Mouse (Mus musculus): ENCODE data around the gene Vmn1r193.
"Not testable (repeated sequence)": the region's sequence is repeated elsewhere in the genome, so short reads cannot be mapped to it uniquely, and the experiment has no call there.

Vmn1r193 gene

GRCm38 (mm10) chr13:22223060-22223459 lies at the start of gene Vmn1r193:
Vmn1r193 (minus strand) TSS chr13:22223160.
- not testable (repeated sequence) for DNase-seq (ENCODE audit: low read depth, low spot score)

- no peak for DNase-seq (ENCODE audit: low read depth, low spot score)
These were observed 48.8 kb upstream of the Vmn1r193 start for GRCm38 (mm10) chr13:22271721-22272120.

GRCm38 (mm10) chr13:22270222-22270621 lies 47.3 kb upstream of the Vmn1r193 start, which contains the start of gene Vmn1r195:
Vmn1r195 (plus strand) TSS chr13:22270522.
- not testable (repeated sequence) for DNase-seq (ENCODE audit: low read depth, low spot score)

GRCm38 (mm10) chr13:22243915-22244314 lies 21.0 kb upstream of the Vmn1r193 start, which contains the start of gene Vmn1r194:
Vmn1r194 (plus strand) TSS chr13:22244215.
- DNase-seq (ENCODE audit: low read depth, low spot score): no peak

GRCm38 (mm10) chr13:22192756-22193155 lies 30.2 kb downstream of the Vmn1r193 start:
- DNase-seq (ENCODE audit: low read depth, low spot score): not testable (repeated sequence)

GRCm38 (mm10) chr13:22191041-22191440 lies 31.9 kb downstream of the Vmn1r193 start, which contains the start of gene Vmn1r192:
Vmn1r192 (minus strand) TSS chr13:22191141.
- no peak for DNase-seq (ENCODE audit: low read depth, low spot score)

GRCm38 (mm10) chr13:22190385-22190784 lies 32.6 kb downstream of the Vmn1r193 start:
- no peak for DNase-seq (ENCODE audit: low read depth, low spot score)

GRCm38 (mm10) chr13:22189313-22189712 lies 33.6 kb downstream of the Vmn1r193 start:
- no peak for DNase-seq (ENCODE audit: low read depth, low spot score)

GRCm38 (mm10) chr13:22183869-22184268 lies 39.1 kb downstream of the Vmn1r193 start, which contains the start of gene Vmn1r191:
Vmn1r191 (minus strand) TSS chr13:22183969.
- no peak for DNase-seq (ENCODE audit: low read depth, low spot score)

- no peak for DNase-seq (ENCODE audit: low read depth, low spot score)
These were observed 54.5 kb downstream of the Vmn1r193 start for GRCm38 (mm10) chr13:22168416-22168815.
